Mouse (Mus musculus): Measurements from ENCODE around the gene Cyp21a1.
"Not testable (repeated sequence)": the region's sequence is repeated elsewhere in the genome, so short reads cannot be mapped to it uniquely, and the experiment has no call there.

The Cyp21a1 gene

DNA sequence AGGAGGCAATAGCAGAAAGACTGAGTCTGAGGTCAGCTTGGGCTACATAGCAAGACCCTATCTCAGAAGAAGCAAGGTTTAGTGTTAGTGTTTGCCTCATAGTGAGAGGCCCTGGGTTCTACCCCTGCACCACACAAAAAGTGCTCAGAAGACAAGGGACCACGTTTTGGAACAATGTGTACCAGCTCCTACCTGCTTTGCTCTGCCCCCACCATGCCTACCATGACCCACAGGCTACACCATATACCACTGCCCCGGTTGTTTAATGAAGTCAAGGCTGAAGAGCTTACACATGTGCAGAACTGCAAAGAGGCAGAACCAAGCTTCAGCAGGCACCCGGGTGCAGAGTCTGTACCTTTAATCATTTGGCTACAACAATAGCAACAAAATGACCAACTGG is 2.8 kb upstream of the Cyp21a1 start:
- in situ Hi-C loops (cut with MboI, MseI) = loop anchor here (25.0 kb wide), 1 partner anchor 745 kb away; no protein-coding TSS in a partner anchor

DNA sequence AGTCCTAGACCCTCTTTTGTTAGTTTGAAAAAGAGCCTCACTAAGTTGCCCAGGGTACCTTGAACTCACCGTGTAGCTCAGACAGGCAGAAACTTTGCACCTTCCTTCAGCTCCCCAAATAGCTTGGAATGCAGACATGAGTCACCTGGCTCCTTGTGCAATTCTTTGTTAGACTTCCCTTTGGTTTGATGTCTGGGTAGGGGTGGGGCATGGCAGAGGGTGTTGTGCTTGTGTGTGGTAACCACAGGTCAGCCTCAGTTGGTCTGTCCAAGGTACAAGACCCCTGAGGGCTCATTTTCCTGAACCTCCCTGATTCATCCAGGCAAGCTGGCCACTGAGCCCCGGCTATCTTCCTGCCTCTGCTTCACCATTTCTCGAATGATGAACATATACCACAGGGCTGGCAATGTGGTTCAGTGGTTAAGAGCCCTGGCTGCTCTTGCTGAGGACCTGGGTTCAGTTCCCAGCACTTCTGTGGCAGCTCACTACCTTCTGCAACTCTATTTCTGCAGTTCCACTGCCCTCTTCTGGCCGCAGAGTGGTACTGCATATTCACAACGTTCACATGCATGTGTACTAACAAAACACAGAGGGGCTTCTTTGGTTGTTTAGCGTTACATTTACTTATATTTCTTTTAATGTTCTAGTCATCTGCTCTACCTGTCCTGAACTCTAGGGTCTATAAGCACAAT is 656 bp upstream of the Cyp21a1 start:
- in situ Hi-C loops (cut with MboI, MseI) = loop anchor here (25.0 kb wide), 1 partner anchor 743 kb away; no protein-coding TSS in a partner anchor

DNA sequence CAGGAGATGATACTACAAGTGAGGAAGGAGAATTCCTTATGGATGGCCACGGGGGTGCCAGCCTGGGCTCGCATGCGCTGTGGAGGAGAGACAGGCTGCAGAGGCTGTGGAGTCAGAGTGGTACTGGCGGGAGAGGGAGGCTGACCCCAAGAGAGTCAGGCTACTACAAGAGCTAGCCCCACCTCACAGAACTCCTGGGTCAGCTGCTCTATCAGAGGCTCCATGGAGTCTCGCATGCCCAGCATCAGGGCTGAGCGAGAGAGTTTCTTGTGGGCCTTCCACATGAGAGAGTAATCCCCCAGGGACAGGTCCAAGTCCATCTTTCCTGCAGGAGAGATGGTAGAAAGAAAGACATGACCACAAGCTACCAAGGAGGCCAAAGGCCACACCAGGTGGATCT is 994 bp downstream of the Cyp21a1 start:
- in situ Hi-C loops (cut with MboI, MseI) = loop anchor here (25.0 kb wide), 1 partner anchor 741 kb away; no protein-coding TSS in a partner anchor

DNA sequence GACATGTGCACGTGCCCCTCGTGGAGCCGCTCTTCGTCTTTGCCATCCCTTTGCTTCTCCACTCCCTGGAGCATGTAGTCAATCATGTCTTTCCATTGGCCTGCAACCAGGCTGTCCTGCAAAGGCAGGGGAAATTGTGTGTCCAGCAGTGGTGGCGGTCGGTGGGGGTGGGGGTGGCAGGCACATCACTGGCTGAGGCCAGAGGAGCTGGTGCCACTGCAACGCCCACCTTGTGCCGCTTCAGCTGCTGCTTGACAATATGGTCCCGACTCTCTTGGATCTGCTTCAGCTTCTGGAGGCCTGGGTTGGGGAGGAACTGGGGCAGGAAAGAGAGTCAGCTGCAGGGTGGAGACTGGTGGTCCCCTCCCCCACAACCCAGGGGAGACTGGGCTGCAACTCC is 1.6 kb downstream of the Cyp21a1 start:
- in situ Hi-C loops (cut with MboI, MseI) = loop anchor here (25.0 kb wide), 1 partner anchor 740 kb away; no protein-coding TSS in a partner anchor

DNA sequence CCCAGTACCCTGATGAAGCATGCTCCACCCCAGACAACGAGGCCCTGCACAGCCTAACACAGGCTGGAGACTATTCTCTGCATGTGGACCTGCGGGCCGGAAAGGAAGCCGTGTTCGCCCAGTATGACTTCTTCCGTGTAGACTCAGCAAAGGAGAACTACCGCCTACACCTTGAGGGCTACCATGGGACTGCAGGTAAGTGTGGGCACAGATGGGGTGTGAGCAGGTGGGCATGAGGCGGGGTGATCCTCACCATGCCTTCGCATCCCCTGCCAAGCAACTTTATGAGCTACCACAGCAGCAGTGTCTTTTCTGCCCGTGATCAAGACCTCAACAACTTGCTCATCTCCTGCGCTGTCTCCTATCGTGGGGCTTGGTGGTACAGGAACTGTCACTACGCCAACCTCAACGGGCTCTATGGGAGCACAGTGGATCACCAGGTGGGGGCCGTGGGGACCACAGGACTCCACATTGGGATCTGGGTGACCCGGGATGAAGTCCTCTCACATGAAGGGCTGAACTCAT is 3.5 kb downstream of the Cyp21a1 start:
- in situ Hi-C loops (cut with MboI, MseI) = loop anchor here (25.0 kb wide), 1 partner anchor 739 kb away; no protein-coding TSS in a partner anchor

DNA sequence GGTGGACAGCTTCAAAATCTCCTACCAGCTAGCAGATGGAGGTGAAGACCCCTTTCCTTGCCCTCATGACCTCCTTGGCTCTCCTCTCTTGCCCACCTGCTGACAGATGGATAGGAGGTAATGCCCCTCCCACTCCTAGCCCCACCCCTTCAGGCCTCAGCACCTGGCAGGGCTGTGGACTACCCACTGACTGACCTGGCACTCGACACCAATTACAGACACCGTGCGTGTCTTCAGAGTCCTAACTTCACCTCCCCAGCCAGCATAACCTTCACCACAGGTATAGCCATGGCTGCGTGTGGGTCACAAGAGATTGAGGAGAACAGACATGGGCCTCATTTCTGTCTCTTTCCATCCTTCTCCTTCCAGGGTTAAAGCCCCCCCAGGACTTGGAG is 4.8 kb downstream of the Cyp21a1 start:
- in situ Hi-C loops (cut with MboI, MseI) = no loop called here

DNA sequence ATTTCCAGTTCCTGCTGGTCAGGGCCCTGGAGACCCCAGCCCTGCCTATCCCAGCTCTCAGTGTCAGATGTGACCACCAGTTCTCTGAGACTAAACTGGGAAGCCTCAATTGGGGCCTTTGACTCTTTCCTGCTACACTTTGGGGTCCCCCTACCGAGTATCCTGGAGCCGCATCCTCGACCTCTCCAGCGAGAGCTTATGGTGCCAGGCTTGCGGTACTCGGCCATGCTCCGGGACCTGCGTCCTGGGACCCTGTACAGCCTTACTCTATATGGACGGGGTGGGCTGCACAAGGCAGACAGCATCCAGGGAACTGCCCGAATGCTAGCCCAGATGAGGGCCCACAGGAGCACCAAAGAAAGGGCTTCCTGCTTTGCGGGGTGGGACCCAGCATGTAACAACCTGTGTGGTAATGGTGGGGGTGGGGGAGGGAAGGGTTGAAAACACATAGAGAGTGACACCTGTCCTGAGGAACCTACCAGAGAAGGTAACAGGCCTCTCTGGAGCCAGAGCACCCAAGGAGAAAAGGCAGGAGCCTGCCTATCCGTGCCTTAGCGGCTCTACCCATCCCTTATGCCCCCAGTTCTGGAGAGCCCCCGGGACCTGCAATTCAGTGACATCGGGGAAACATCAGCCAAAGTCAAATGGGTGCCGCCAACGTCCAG is 5.4 kb downstream of the Cyp21a1 start:
- in situ Hi-C loops (cut with MboI, MseI) = no loop called here

DNA sequence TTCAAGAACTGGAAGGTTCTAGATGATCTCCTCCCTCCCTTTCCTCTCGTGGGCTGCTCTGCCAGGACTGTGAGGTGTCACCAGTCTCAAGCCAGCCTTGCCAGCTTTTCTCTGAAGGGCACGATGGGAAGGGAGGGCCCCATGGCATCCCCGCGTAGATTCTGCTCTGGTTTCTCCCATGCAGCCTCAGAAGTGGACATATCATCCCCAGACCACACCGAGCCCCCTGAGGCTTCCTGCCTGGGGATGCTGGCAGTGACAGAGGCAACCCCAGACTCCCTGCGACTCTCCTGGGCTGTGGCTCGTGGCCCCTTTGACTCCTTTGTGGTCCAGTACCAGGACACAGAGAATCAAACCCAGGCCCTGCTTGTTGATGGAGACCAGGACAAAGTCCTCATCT is 6.3 kb downstream of the Cyp21a1 start:
- in situ Hi-C loops (cut with MboI, MseI) = not testable (repeated sequence)

DNA sequence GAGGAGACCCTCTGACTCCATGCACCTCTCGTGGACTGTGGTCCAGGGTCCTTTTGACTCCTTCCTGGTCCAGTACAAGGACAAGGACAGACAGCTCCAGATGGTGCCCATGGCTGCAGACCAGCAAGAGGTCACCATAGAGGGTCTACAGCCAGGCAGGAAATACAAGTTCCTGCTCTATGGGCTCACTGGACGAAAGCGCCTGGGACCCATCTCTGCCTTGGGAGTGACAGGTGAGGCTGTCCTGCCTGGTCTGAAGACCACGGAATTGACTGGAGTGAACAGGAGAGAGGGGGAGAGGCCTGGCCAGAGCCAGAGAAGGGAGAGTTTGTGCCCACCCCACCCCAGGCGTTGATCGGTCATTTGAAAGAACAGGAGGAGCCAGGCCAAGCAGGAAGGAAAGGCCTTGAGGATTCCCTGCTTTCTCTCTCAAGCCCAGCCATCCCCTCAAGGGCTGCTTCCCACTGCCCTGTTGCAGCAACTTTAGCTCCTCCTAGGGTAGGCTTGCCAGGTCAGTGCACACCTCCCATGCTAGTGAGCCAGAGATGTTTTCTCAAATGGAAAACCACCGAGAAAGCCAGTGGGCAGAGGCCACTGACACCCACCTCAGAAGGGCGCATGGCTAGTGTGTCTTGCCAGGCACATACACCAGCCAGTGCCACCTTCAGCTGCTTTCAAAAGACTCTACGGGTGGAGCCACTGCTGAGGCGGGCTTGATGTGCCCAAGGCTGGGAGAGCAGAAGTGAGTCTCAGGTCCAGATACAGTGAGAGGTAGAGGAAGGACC is 7.0 kb downstream of the Cyp21a1 start:
- in situ Hi-C loops (cut with MboI, MseI) = not testable (repeated sequence)

DNA sequence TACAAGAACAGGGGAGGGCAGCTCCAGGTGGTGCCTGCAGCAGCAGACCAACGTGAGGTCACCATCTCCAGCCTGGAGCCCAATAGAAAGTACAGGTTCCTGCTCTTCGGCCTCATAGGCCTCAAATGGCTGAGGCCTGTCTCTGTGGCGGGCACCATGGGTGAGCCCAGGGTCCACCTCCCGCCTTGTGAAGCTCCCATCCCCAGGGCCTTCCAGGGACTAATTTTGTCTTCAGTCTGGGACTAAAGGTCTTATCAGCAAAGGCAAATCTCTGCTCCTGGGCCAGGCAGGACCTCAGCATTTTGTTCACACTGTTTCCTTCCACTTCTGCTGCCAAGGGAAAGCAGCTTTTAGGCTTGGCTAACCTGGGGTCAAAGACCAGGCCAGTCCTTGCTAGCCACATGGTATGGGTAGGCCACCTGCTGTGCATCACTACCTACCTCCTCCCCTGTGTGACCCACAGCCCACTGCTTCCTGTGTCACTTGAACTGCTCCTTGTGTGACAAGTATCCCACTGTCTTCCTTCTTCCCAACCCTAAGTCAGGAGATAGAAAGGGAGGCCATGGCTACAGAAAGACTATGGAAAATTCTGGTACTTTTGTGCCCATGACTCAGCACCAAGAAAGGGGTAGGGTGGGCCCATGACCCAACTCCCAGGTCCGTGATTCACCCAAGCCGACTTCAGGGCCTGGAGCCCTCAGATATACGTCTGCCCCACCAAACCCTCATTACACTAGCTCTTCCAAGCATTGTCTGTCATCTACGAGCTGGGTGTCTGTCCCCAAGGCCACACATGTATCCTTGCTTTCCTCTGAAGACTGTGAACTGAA is 7.8 kb downstream of the Cyp21a1 start:
- in situ Hi-C loops (cut with MboI, MseI) = no loop called here

DNA sequence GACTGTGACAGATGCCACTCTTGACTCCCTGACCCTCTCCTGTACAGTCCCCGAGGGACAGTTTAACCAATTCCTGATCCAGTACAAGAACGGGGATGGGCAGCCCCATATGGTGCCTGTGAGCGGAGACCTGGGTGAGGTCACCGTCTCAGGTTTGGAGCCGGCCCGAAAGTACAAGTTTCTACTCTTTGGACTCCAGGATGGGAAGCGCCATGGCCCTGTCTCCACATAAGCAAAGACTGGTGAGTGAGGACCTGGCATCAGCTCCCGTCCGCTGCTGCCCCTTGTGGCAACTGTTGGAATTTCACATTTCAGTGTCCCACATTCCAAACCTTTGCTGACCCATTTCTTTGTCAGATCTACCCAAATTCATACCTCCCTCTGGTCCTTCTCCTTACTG is 8.7 kb downstream of the Cyp21a1 start:
- in situ Hi-C loops (cut with MboI, MseI) = no loop called here

DNA sequence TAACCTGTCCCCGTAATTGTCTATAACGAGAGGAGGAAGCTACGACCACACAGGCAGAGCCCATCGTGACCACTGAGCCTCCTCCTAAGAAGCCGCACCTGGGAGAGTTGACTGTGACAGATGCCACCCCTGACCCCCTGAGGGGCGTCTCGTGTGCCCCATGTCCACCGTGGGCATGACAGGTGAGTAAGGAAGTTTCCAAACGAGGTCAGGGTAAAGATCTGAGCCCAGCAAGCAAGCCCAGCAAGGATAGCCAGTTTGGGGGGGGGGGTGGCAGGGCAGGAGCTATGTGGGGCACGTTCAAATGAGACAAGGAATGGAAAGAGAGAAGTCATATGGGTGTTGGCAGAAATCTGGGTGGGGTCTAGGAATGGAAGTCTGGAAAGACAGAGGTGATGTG is 9.3 kb downstream of the Cyp21a1 start:
- in situ Hi-C loops (cut with MboI, MseI) = no loop called here

DNA sequence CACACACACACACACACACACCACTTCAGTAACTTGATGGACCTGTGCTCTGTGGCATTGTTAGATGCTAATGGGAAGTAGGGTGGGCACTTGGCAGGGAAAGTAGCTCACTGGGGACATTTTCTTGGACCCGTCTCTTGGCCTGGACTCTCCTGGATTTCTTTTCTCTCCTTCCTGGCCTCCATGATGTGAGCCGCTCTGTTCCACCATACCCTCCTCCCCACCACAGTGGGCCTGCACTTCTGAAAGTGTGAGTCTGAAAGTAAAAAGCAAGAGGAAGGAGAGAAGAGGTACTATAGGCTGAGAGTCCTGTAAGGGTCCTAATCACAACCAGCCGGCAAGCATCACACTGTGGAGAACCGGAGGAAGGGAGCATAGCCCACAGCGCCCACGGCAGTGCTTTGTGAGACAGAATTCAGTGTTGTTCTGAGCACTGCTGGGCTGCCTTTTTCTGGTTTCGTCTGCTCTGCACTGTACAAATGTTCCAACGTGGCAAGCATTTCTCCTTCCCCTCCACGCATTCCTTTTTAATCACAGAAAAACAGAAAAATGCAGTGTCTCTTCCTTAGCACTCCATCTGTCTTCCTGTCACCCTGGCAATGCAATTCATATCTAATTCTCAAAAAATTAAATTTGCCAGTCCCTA is 26.6 kb downstream of the Cyp21a1 start:
- in situ Hi-C loops (cut with MboI, MseI) = no loop called here

DNA sequence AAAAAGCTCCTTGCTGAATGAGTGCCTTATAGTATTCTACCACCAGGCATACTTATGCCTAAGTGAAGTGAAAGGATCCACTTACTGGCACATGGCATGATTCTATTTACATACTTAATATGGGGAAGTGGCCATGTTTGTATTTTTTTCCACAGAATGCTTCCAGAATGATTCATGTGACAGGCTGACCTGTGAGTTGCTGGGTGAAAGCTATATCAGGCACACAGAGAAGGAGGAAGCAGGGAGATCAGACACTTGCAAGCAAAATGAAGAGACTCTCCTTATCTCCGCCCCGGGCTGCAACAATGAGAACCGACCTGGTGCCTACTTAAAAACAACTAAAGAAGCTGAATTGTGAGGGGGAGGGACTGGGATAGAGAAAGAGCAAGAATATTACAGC is 42.9 kb downstream of the Cyp21a1 start:
- in situ Hi-C loops (cut with MboI, MseI) = no loop called here

Data from T-helper 1 cell (primary cell).